Mouse (Mus musculus) G1E (cell line): ENCODE measurements around the gene AW822073.
"Not testable (repeated sequence)": the region's sequence is repeated elsewhere in the genome, so short reads cannot be mapped to it uniquely, and the experiment has no call there.

Experiments
- CTCF ChIP-seq: IDR thresholded peaks from 2 replicates; pipeline ENCODE4 v1.5.1; 2012; ENCODE audit warnings: low read depth, low read length, inconsistent platforms, mixed read lengths
- GATA1 ChIP-seq: IDR thresholded peaks from 2 replicates; pipeline ENCODE4 v1.6.1; 2012; ENCODE audit warnings: borderline replicate concordance, low read length, inconsistent platforms, mixed read lengths
- GATA2 ChIP-seq: IDR thresholded peaks from 2 replicates; pipeline ENCODE4 v1.6.1; 2012; ENCODE audit warnings: low read depth, low read length, inconsistent platforms, borderline replicate concordance
- TAL1 ChIP-seq: conservative IDR thresholded peaks from 2 replicates; pipeline ENCODE4 v1.6.1; 2012; ENCODE audit warnings: low read depth, low read length, inconsistent platforms, mixed read lengths

DNA sequence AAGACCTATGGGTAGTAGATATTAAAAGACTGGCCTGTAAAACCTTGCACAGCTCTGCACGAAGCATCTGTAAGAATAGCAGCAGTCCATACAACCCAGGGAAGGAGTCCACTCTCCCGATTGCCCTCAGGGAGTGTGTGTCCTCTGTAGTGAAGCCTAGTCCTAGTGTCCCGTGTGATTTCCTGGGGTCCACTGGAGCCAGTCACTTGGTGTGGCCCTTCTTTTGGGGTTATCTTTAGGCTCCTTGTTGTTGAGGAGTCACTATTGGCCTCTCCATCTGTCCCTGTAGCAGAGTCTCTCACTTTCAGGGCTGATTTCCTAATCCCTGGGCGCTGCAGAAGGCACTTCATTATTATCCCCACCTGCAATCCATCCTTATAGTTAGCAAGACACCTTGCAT lies 10.3 kb upstream of the AW822073 start:
- not testable (repeated sequence) for TF ChIP-seq CTCF, GATA1, GATA2, TAL1
